Mouse (Mus musculus) ES-E14 (cell line): ENCODE results near the gene Best1. TPM values are rescaled to one million over a fixed set of nuclear protein-coding genes. Genes with fewer than 3 reads are reported as not detected.
"Not testable (repeated sequence)": the region's sequence is repeated elsewhere in the genome, so short reads cannot be mapped to it uniquely, and the experiment has no call there.

Experiments
- DNase-seq: peaks from one replicate; pipeline ENCODE4 v3.0.0-alpha.2; 2013; ENCODE audit warnings: low read depth, low spot score
- H3K27ac ChIP-seq: 2 replicates; pipeline ENCODE4 v1.5.1; 2012; ENCODE audit warnings: low read depth, mild to moderate bottlenecking, low read length, moderate library complexity, mixed read lengths; ENCODE audit not compliant: poor library complexity, insufficient read depth, severe bottlenecking
- H3K36me3 ChIP-seq: 2 replicates; pipeline ENCODE4 v1.6.1; 2012; ENCODE audit warnings: mild to moderate bottlenecking, low read length, moderate library complexity, mixed read lengths; ENCODE audit not compliant: control insufficient read depth, poor library complexity, insufficient read depth, severe bottlenecking
- H3K4me1 ChIP-seq, 2 experiments: fragments of 150-350 bp in 1 of 2; sonication (generic) in 1 of 2; 2 replicates each; pipeline ENCODE4 v1.6.1; 2012; ENCODE audit warnings: low read length in 2 of 2, mild to moderate bottlenecking in 1 of 2, mixed read lengths in 1 of 2; ENCODE audit not compliant: control insufficient read depth in 2 of 2, insufficient read depth in 2 of 2, poor library complexity in 1 of 2
- H3K4me3 ChIP-seq, 2 experiments: fragments of 150-350 bp in 1 of 2; sonication (generic) in 1 of 2; 2 replicates each; pipeline ENCODE4 v1.5.1; 2012; ENCODE audit warnings: low read length in 2 of 2, low read depth in 1 of 2, mild to moderate bottlenecking in 1 of 2, mixed read lengths in 1 of 2; ENCODE audit not compliant: insufficient read depth in 1 of 2, poor library complexity in 1 of 2, severe bottlenecking in 1 of 2
- H3K9ac ChIP-seq: 2 replicates; pipeline ENCODE4 v1.6.1; 2012; ENCODE audit warnings: low read depth, mild to moderate bottlenecking, low read length, mixed read lengths; ENCODE audit not compliant: poor library complexity, insufficient read depth, severe bottlenecking
- H3K9me3 ChIP-seq: fragments of 150-350 bp; sonication (generic); 2 replicates; pipeline ENCODE4 v1.6.1; 2012; ENCODE audit warnings: low read depth, mild to moderate bottlenecking, low read length; ENCODE audit not compliant: control insufficient read depth, insufficient read depth
- CHD2 ChIP-seq: IDR thresholded peaks from 2 replicates; pipeline ENCODE4 v1.6.1; 2014; ENCODE audit warnings: mild to moderate bottlenecking, low read depth, low read length, inconsistent platforms
- HCFC1 ChIP-seq: IDR thresholded peaks from 2 replicates; pipeline ENCODE4 v1.6.1; 2012; ENCODE audit warnings: low read length, inconsistent platforms, borderline replicate concordance; ENCODE audit not compliant: insufficient read depth
- MAFK ChIP-seq: IDR thresholded peaks from 2 replicates; pipeline ENCODE4 v1.6.1; 2014; ENCODE audit warnings: mild to moderate bottlenecking, low read depth, low read length, inconsistent platforms; ENCODE audit not compliant: insufficient read depth
- ZC3H11A ChIP-seq: IDR thresholded peaks from 2 replicates; pipeline ENCODE4 v1.6.1; 2012; ENCODE audit warnings: low read depth, mild to moderate bottlenecking, inconsistent platforms, low read length, borderline replicate concordance
- ZNF384 ChIP-seq: IDR thresholded peaks from 2 replicates; pipeline ENCODE4 v1.6.1; 2012; ENCODE audit warnings: low read depth, low read length, inconsistent platforms
- in situ Hi-C, 2 experiments: fragments of 600-800 bp; cut with MboI; formaldehyde crosslinking; loops; one replicate each; pipeline ENCODE4 v1.15.1; 2025; ENCODE audit warnings: low sequenced_read_pairs in 2 of 2, inconsistent platforms in 1 of 2; ENCODE audit not compliant: unreplicated experiment in 2 of 2
- total RNA-seq: library from RNA; depleted of rRNA; stranded (reverse); fragments of 300-350 nt; gene quantifications from 2 replicates; pipeline ENCODE4 v1.2.3, GENCODE M21; 2012

Best1 gene
- total RNA-seq, 1 experiment: 0.62 TPM

- no peaks in the 10 kb centered on the region for H3K36me3 ChIP-seq
- in situ Hi-C loops: no loop called here
- H3K9ac ChIP-seq: peak overlapping the region; percentile 69; the same call in 1 of the 2 replicates
- peak overlapping the region; percentile 84 for H3K27ac ChIP-seq
- no peaks in the 10 kb centered on the region for H3K9me3 ChIP-seq
- peak; percentile 99 for TF ChIP-seq MAFK
- TF ChIP-seq ZNF384: no peak
- peaks cover 8 to 21% of the 10 kb centered on the region in 2 experiments; a peak in 3 of 4 replicates for H3K4me1 ChIP-seq
- peak overlapping the region in 1 of 2 experiments; percentile 20; a peak in 2 of 4 replicates for H3K4me3 ChIP-seq
- DNase-seq: peak; percentile 51
Observed at GRCm38 (mm10) chr19:9978431-9978951, 22.9 kb downstream of the Best1 start.

- Histone ChIP-seq H3K4me3 (no peak overlapping the region), H3K9ac (no peak overlapping the region), H3K36me3 (no peaks in the 10 kb centered on the region), H3K9me3 (no peaks in the 10 kb centered on the region), H3K4me1 (peaks cover 8 to 21% of the 10 kb centered on the region in 2 experiments; a peak in 3 of 4 replicates), H3K27ac (no peak overlapping the region)
- TF ChIP-seq ZC3H11A: no peak
- no peak for TF ChIP-seq CHD2
- TF ChIP-seq ZNF384: no peak
- no peak for TF ChIP-seq MAFK
- no peak for TF ChIP-seq HCFC1
- in situ Hi-C loops: no loop called here
- DNase-seq: no peak
Observed at GRCm38 (mm10) chr19:9977085-9977484, 24.3 kb downstream of the Best1 start.

DNA sequence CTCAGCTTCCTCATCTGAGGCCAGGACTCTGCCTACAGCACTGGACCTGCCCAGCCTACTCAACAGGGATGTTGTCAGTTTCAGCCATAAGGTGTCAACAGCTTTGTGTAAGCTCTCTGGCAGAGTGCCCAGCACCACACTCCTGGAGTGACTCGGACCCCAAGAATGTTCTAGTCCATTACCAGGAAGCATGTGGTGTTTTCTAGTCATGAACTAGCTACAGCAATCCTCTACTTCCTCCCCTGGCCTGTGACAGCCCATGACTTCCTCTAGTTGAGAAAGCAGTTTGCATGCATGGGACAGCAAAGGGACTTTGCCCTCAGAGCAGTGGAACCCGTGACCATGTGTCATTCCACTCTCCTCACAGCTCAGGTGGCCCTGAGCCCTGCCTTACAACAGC lies 26.6 kb downstream of the Best1 start:
- peaks cover 8 to 21% of the 10 kb centered on the region in 2 experiments; a peak in 3 of 4 replicates for H3K4me1 ChIP-seq
- H3K4me3 ChIP-seq, in situ Hi-C loops, H3K9ac ChIP-seq, DNase-seq, H3K9me3 ChIP-seq, H3K36me3 ChIP-seq, H3K27ac ChIP-seq: not testable (repeated sequence)

DNA sequence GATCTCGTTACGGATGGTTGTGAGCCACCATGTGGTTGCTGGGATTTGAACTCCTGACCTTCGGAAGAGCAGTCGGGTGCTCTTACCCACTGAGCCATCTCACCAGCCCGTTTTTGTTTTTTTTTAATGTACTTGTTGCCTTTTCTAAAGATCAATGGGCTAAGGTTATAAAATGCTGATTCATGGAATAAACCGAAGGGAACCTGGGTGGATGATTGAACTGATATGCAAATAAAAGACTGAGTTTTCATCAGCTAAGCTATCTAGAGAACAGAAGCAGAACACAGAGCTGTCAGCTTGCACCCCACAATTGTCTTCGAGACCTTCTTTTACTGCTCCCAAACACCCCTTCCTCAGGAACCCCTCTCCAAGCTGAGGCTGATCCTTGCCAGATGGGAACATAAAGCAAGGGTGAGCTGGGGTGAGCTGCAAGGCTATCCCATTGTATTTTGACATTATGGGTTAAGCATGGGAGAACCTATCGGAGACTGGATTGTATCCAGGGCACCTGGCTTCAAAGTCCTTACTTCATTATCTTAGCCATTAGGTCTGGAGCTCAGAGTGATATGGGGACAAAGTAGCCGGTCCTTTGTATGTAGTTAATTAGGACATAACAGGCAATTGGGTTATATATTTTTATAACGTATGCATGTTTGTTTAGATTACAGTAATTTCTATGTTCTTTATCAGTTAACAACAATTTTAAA lies 33.2 kb downstream of the Best1 start:
- no peak for DNase-seq
- no peak overlapping the region for H3K27ac ChIP-seq
- in situ Hi-C loops: no loop called here
- peaks cover 0 to 6% of the 10 kb centered on the region in 2 experiments; a peak in 1 of 4 replicates for H3K4me1 ChIP-seq
- no peak for TF ChIP-seq ZNF384
- 0 out of 2 replicates have a peak, but pooled peaks have one; percentile 22 for TF ChIP-seq MAFK
- H3K36me3 ChIP-seq: no peaks in the 10 kb centered on the region
- H3K4me3 ChIP-seq: no peak overlapping the region
- H3K9ac ChIP-seq: no peak overlapping the region
- H3K9me3 ChIP-seq: no peaks in the 10 kb centered on the region

GRCm38 (mm10) chr19:9966096-9966867 lies 35.2 kb downstream of the Best1 start:
- no peak overlapping the region for H3K9ac ChIP-seq
- H3K4me3 ChIP-seq: no peak overlapping the region
- TF ChIP-seq CHD2: no peak
- TF ChIP-seq MAFK: no peak
- no peak for TF ChIP-seq ZNF384
- TF ChIP-seq ZC3H11A: no peak
- in situ Hi-C loops: no loop called here
- H3K27ac ChIP-seq: no peak overlapping the region
- no peak for DNase-seq
- H3K4me1 ChIP-seq: peaks cover 0 to 6% of the 10 kb centered on the region in 2 experiments; a peak in 1 of 4 replicates
- H3K36me3 ChIP-seq: no peaks in the 10 kb centered on the region
- no peaks in the 10 kb centered on the region for H3K9me3 ChIP-seq
